In the genomic region with DNA sequence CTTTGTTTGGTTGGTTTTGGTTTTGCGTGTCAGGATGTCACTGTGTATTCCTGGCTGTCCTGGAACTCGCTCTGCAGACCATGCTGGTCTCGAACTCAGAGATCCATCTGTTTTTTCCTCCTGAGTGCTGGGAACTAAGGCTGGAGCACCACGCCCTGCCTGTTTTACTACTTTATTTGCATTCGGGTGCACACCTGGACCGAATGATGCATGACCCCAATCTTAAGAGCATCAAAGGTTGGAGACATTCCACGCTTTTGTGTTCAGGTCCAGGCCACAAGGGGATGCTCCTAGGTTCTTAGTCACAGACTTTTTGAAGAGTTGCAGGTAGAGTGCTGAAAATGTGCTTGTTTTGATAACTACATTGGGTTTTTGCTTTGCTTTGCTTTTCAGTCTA, we compare ENCODE assay signal across 8 mouse cellular contexts. TPM values are rescaled to one million over a fixed set of nuclear protein-coding genes. Genes with fewer than 3 reads are reported as not detected.
DNase-seq lines count a peak whose midpoint lies in the region; ATAC-seq and TF ChIP-seq lines count a peak whose summit lies in the region.

No protein-coding gene starts in this region.

- no peak for DNase-seq in heart, postnatal 14 days
- DNase-seq in ES-CJ7 (ENCODE audit: low read depth, low spot score): peak; percentile 52
- DNase-seq in forebrain, postnatal 0 days: no peak
- no peak for DNase-seq in kidney, postnatal 25 days
- no peak for DNase-seq in frontal cortex, adult 2 months (ENCODE audit: extremely low spot score in 1 of 2, low spot score in 1 of 2)

- peaks cover 16% of the 10 kb centered on the region; the same call in 1 of the 2 replicates for H3K36me3 ChIP-seq in heart, embryonic 11.5 days (ENCODE audit: control insufficient read depth, insufficient read depth, low read length)
- H3K36me3 ChIP-seq in forebrain, postnatal 0 days (ENCODE audit: insufficient read depth): peaks cover 25% of the 10 kb centered on the region
- peaks cover 33% of the 10 kb centered on the region for H3K36me3 ChIP-seq in megakaryocyte, embryonic 14.5 days (replicated peaks; ENCODE audit: low read length)

- peak overlapping the region; percentile 64 for H3K4me3 ChIP-seq in heart, embryonic 11.5 days (ENCODE audit: low read depth, low read length)
- H3K4me3 ChIP-seq in forebrain, postnatal 0 days (ENCODE audit: low read depth, low read length): peak overlapping the region; percentile 64
- H3K4me3 ChIP-seq in megakaryocyte, embryonic 14.5 days (replicated peaks): peak overlapping the region; percentile 94

- ATAC-seq in heart, embryonic 11.5 days (replicated peaks; ENCODE audit: insufficient number of reproducible peaks, low FRiP score, low TSS enrichment): no peak
- no peak for ATAC-seq in forebrain, postnatal 0 days
- ATAC-seq in CD4-positive, CD25-positive, alpha-beta regulatory T cell, adult 4 months: no peak

- 13% methylated on average over 7 of the region's 7 CpGs for WGBS in heart, embryonic 11.5 days (ENCODE audit: insufficient replicate concordance)
- WGBS in forebrain, postnatal 0 days: 15% methylated on average over 7 of the region's 7 CpGs

- H3K27ac ChIP-seq in heart, embryonic 11.5 days (ENCODE audit: low read depth, low read length): peak overlapping the region; percentile 88
- peak overlapping the region; percentile 64; the same call in 1 of the 2 replicates for H3K27ac ChIP-seq in forebrain, postnatal 0 days (ENCODE audit: low read depth, low read length)

- intact Hi-C loops in heart, postnatal 14 days (cut with DNase I): no loop called here

- peaks cover 7% of the 10 kb centered on the region for H3K27me3 ChIP-seq in heart, embryonic 11.5 days (ENCODE audit: control insufficient read depth, insufficient read depth, low read length)
- no peaks in the 10 kb centered on the region for H3K27me3 ChIP-seq in forebrain, postnatal 0 days (ENCODE audit: insufficient read depth, low read length)
- peaks cover 18% of the 10 kb centered on the region for H3K27me3 ChIP-seq in megakaryocyte, embryonic 14.5 days (replicated peaks)

- no peak for TF ChIP-seq CTCF in forebrain, postnatal 0 days (IDR thresholded peaks at IDR 0.05; ENCODE audit: low read depth)

- H3K9ac ChIP-seq in heart, embryonic 11.5 days (ENCODE audit: low read depth, low read length): peak overlapping the region; percentile 77
- H3K9ac ChIP-seq in forebrain, postnatal 0 days: peak overlapping the region; percentile 59

- peak overlapping the region; percentile 90 for H3K4me2 ChIP-seq in heart, embryonic 11.5 days
- peak overlapping the region; percentile 78 for H3K4me2 ChIP-seq in forebrain, postnatal 0 days (ENCODE audit: low read depth)

- peaks cover 7% of the 10 kb centered on the region for H3K4me1 ChIP-seq in heart, embryonic 11.5 days (ENCODE audit: control insufficient read depth, insufficient read depth, low read length)
- 0 out of 2 replicates have a peak, but pooled peaks cover 3% of the 10 kb centered on the region for H3K4me1 ChIP-seq in forebrain, postnatal 0 days (ENCODE audit: insufficient read depth)
- H3K4me1 ChIP-seq in megakaryocyte, embryonic 14.5 days: peaks cover 20% of the 10 kb centered on the region

- H3K9me3 ChIP-seq in heart, embryonic 11.5 days (replicated peaks; ENCODE audit: control insufficient read depth, low read length): no peaks in the 10 kb centered on the region
- H3K9me3 ChIP-seq in forebrain, postnatal 0 days (ENCODE audit: low read length): no peaks in the 10 kb centered on the region
- H3K9me3 ChIP-seq in megakaryocyte, embryonic 14.5 days: no peaks in the 10 kb centered on the region

RNA-seq across cellular contexts. Expression of a gene that starts 0.6 kb away (rescaled TPM):
- 33.3 and 34.8 TPM in 2 replicates for polyA plus RNA-seq in heart, embryonic 11.5 days (2014; fragmentation: Nextera tagmentation; extraction: Ambion mirVana)
- total RNA-seq in heart, postnatal 14 days (2021): 10 to 100 TPM; 15.8 to 18.5 TPM
- 42.8 and 64.4 TPM in 2 replicates for total RNA-seq in forebrain, postnatal 0 days (2014; rRNA removed)
- 13.8 and 20.6 TPM in 2 replicates for polyA plus RNA-seq in forebrain, postnatal 0 days (2015; fragmentation: Nextera tagmentation; extraction: Ambion mirVana)
- 1.5 and 6.1 TPM in 2 replicates for polyA plus RNA-seq in megakaryocyte, embryonic 14.5 days (2012; ENCODE audit: insufficient read depth, low replicate concordance)
- polyA plus RNA-seq in CD4-positive, CD25-positive, alpha-beta regulatory T cell, adult 4 months (2017; shearing (Covaris generic)): 10 to 100 TPM; 42.4 to 44.3 TPM
- 71.9 and 77.1 TPM in 2 replicates for polyA plus RNA-seq in frontal cortex, adult 2 months (2012; rRNA removed)

RNA-seq across cellular contexts. Expression of a gene that starts 5.8 kb away (rescaled TPM):
- polyA plus RNA-seq in heart, embryonic 11.5 days (2014; fragmentation: Nextera tagmentation; extraction: Ambion mirVana): 0.52 and 0.83 TPM in 2 replicates
- under 1 TPM in 1 of 2 experiments, not detected in 1; 0.24 TPM for total RNA-seq in heart, postnatal 14 days (2021)
- 1,247 and 1,493 TPM in 2 replicates for total RNA-seq in forebrain, postnatal 0 days (2014; rRNA removed)
- 1,714 and 1,956 TPM in 2 replicates for polyA plus RNA-seq in forebrain, postnatal 0 days (2015; fragmentation: Nextera tagmentation; extraction: Ambion mirVana)
- polyA plus RNA-seq in megakaryocyte, embryonic 14.5 days (2012; ENCODE audit: insufficient read depth, low replicate concordance): not detected in 2 replicates
- polyA plus RNA-seq in CD4-positive, CD25-positive, alpha-beta regulatory T cell, adult 4 months (2017; shearing (Covaris generic)): not detected
- polyA plus RNA-seq in frontal cortex, adult 2 months (2012; rRNA removed): 725 and 731 TPM in 2 replicates

RNA-seq across cellular contexts. Expression of a gene that starts 32.3 kb away (rescaled TPM):
- 9.1 TPM in 2 replicates for polyA plus RNA-seq in heart, embryonic 11.5 days (2014; fragmentation: Nextera tagmentation; extraction: Ambion mirVana)
- total RNA-seq in heart, postnatal 14 days (2021): 10 to 100 TPM; 11.5 to 13.3 TPM
- 21.7 and 24.8 TPM in 2 replicates for total RNA-seq in forebrain, postnatal 0 days (2014; rRNA removed)
- 7.4 and 9.6 TPM in 2 replicates for polyA plus RNA-seq in forebrain, postnatal 0 days (2015; fragmentation: Nextera tagmentation; extraction: Ambion mirVana)
- polyA plus RNA-seq in megakaryocyte, embryonic 14.5 days (2012; ENCODE audit: insufficient read depth, low replicate concordance): 4.9 and 8.0 TPM in 2 replicates
- polyA plus RNA-seq in CD4-positive, CD25-positive, alpha-beta regulatory T cell, adult 4 months (2017; shearing (Covaris generic)): 1 to 10 TPM; 9.5 to 9.7 TPM
- 20.8 and 21.7 TPM in 2 replicates for polyA plus RNA-seq in frontal cortex, adult 2 months (2012; rRNA removed)

RNA-seq across cellular contexts. Expression of a gene that starts 44.6 kb away (rescaled TPM):
- polyA plus RNA-seq in heart, embryonic 11.5 days (2014; fragmentation: Nextera tagmentation; extraction: Ambion mirVana): 21.7 and 27.3 TPM in 2 replicates
- total RNA-seq in heart, postnatal 14 days (2021): 10 to 100 TPM; 21.0 to 21.4 TPM
- 93.3 and 99.0 TPM in 2 replicates for total RNA-seq in forebrain, postnatal 0 days (2014; rRNA removed)
- polyA plus RNA-seq in forebrain, postnatal 0 days (2015; fragmentation: Nextera tagmentation; extraction: Ambion mirVana): 32.2 and 39.6 TPM in 2 replicates
- 3.5 and 17.6 TPM in 2 replicates for polyA plus RNA-seq in megakaryocyte, embryonic 14.5 days (2012; ENCODE audit: insufficient read depth, low replicate concordance)
- polyA plus RNA-seq in CD4-positive, CD25-positive, alpha-beta regulatory T cell, adult 4 months (2017; shearing (Covaris generic)): 10 to 100 TPM; 16.4 to 23.4 TPM
- 87.9 and 93.7 TPM in 2 replicates for polyA plus RNA-seq in frontal cortex, adult 2 months (2012; rRNA removed)

RNA-seq across cellular contexts. Expression of a gene that starts 45.1 kb away (rescaled TPM):
- 36.3 and 47.5 TPM in 2 replicates for polyA plus RNA-seq in heart, embryonic 11.5 days (2014; fragmentation: Nextera tagmentation; extraction: Ambion mirVana)
- total RNA-seq in heart, postnatal 14 days (2021): 10 to 100 TPM; 43.9 to 44.0 TPM
- total RNA-seq in forebrain, postnatal 0 days (2014; rRNA removed): 24.0 and 27.9 TPM in 2 replicates
- polyA plus RNA-seq in forebrain, postnatal 0 days (2015; fragmentation: Nextera tagmentation; extraction: Ambion mirVana): 60.9 and 73.0 TPM in 2 replicates
- 5.0 and 9.7 TPM in 2 replicates for polyA plus RNA-seq in megakaryocyte, embryonic 14.5 days (2012; ENCODE audit: insufficient read depth, low replicate concordance)
- polyA plus RNA-seq in CD4-positive, CD25-positive, alpha-beta regulatory T cell, adult 4 months (2017; shearing (Covaris generic)): 10 to 100 TPM; 67.6 to 76.2 TPM
- 75.8 and 76.8 TPM in 2 replicates for polyA plus RNA-seq in frontal cortex, adult 2 months (2012; rRNA removed)

Comparison
In these comparisons a context has a peak if more than half of its experiments do, and no peak if none do; other contexts are left out.
1. RNA of a gene that starts 5.8 kb away (polyA plus RNA-seq): 1,714 to 1,956 TPM in forebrain, postnatal 0 days and 725 to 731 TPM in frontal cortex, adult 2 months; 0.52 to 0.83 TPM in heart, embryonic 11.5 days, not detected in megakaryocyte, embryonic 14.5 days and not detected in CD4-positive, CD25-positive, alpha-beta regulatory T cell, adult 4 months; every median in the first group is over 100 times any median in the second.
2. Peak in every context shown above with its lines, with median percentiles within 50 percentile points of each other: H3K4me3 ChIP-seq.